Mouse (Mus musculus): ENCODE measurements around the gene Kif3a. TPM values are rescaled to one million over a fixed set of nuclear protein-coding genes. Genes with fewer than 3 reads are reported as not detected.

The Kif3a gene
- 3.4 and 3.6 TPM in 2 replicates for polyA plus RNA-seq (2012; rRNA removed)

DNA sequence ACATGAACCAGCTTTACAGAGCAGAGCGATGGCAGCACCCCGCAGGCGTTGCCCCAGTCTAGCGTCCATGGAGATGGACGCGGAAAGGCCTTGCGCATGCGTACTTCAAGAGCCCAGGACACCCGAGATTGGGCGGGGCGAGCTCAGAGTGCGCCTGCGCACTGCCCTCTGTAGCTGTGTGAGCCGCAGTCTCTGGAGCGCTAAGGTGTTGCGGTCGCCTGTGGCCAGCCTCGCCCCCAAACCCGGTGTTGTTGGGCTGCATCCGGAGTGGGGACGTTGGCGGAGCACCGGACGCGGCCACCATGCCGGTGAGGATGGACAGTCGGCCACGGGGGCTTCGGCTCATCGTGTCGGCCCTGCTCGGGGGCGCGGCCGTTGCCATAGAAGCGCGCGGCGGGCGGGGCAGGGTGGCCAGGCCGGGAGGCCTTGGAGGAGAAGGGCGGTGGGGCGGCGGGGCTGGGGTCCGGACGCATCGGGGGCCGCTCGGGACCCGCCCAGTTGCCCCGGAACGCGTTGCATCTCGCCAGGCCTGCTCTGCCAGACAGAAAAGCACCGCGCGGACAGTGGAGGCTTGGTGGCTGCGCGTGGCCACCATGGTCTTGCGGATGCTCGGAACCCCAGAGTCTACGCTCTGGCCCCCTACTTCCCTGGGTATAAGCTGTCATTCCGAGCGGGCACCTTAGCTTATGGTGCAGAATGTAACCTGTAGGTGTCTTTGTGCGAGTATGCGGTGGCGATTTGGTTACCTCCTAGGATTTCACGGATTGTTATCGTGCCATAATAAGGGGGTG lies at the start of gene Kif3a:
TSS of gene Kif3a (plus strand) at position 156 of the 791 bp plus-strand sequence.

DNA sequence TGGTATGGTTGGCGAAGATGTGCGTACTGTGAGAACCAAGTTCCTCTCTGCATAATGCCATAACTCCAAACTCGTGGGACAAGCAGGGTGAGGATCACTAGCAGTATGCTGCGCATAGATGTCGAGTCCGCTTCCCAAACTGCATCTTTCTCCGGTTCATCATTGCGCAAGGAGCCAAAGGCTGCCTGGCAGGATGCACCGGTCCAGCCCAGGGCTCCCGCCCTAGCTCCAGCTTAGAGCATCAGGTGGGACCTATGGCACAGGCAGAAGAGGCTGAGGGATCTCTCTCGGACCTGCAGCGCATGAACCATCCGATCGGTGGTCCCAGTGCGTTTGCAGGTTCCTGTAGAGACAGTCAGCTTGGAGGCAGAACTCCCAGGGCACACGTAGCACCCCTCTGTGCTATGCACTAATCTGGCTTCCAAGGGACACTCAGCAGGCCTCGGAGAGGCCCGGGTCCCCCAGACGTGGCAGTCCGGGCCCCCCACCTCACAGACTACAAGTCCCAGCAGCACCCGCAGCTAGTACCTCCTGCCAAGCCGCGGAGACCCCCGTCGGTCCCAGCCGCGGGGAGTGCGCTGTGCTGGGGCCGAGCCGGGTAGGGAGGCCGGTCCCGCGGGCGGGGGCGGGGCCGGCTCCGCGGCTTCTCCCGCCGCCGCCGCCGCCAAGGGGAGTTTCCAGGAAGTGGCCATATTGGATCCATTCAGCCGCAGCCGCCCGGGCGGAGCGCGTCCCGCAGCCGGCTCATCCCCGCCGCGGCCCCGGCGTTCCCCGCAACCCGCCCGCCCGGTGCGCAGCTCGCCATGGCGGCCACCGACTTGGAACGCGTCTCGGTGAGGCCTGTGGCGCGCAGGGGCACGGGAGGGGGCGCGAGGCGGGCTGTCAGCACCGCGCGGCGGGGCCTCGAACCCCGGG lies 47.7 kb upstream of the Kif3a start, which contains the start of gene Sept8:
TSS of gene Sept8 (plus strand) at position 51 of the 915 bp plus-strand sequence.

DNA sequence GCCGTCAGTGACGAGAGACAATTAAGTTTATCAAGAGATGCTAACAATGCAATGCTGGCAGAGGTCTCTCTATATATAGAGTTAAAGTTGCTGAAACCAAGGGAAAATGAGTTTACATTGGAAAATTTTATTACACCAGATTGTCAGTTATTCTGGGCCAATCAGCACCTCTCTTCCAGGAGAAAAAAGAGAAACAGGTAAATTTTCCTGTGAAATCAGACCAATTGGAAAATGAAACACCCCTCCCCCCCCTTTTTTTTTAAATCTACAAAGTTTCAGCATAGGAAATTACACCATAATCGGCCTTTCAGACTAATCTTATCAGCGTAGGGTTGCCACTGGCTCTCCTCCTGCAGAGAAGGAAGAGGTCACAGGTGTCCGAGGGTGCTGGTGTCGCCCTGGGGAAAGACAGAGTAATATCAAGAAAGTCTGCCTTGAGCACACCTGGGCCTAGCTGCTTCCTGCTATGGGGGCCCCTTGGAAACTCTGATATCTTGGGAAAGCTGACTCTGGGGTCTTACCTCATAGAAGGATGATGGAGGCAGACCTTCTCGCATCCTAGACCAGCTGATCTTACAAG lies 51.5 kb downstream of the Kif3a start, which contains the start of gene Il4:
TSS of gene Il4 (minus strand) at position 51 of the 580 bp plus-strand sequence.

DNA sequence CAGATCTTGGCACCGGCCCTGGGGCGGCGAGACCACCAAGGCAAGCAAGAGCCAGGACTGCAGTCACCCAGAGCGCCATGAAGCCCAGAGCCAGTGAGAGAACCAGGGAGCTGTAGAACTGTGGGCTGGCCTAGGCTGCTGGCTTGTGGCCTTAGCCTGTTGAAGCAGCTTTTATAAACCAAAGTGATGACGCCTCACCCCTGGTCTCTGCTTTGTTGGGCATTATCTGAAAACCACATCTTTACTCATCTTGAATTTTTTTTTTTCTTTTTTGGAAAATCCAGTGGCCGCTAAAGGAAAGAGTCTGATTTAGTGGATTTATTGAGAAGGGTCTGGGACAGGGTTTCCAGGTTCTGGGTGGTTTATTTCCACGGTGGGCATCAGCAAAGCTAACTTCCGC lies 67.4 kb downstream of the Kif3a start, which contains the start of gene Il13:
TSS of gene Il13 (minus strand) at position 147 of the 400 bp plus-strand sequence.

Other genes starting within 250 kb of the Kif3a start
- gene Zcchc10, start 242.7 kb upstream of the Kif3a start, polyA plus RNA-seq (2012; rRNA removed), result 8.7 and 9.4 TPM in 2 replicates
- 4.2 and 4.5 TPM in 2 replicates for gene Aff4, start 216.5 kb upstream of the Kif3a start, polyA plus RNA-seq (2012; rRNA removed)
- 13.7 and 15.8 TPM in 2 replicates for gene Leap2, start 144.2 kb upstream of the Kif3a start, polyA plus RNA-seq (2012; rRNA removed)
- gene Uqcrq, start 136.5 kb upstream of the Kif3a start, polyA plus RNA-seq (2012; rRNA removed), result 215 and 231 TPM in 2 replicates
- gene Gdf9, start 136.4 kb upstream of the Kif3a start, polyA plus RNA-seq (2012; rRNA removed), result 0.12 and 0.43 TPM in 2 replicates
- 0.11 and 0.18 TPM in 2 replicates for gene Gm10447, start 110.3 kb upstream of the Kif3a start, polyA plus RNA-seq (2012; rRNA removed)
- 1.2 and 1.3 TPM in 2 replicates for gene Shroom1, start 110.2 kb upstream of the Kif3a start, polyA plus RNA-seq (2012; rRNA removed)
- gene Gm9837, start 96.9 kb upstream of the Kif3a start, polyA plus RNA-seq (2012; rRNA removed), result not detected in 2 replicates
- 0.12 and 0.17 TPM in 2 replicates for gene Gm9945, start 87.2 kb upstream of the Kif3a start, polyA plus RNA-seq (2012; rRNA removed)
- gene Sowaha, start 87.1 kb upstream of the Kif3a start, polyA plus RNA-seq (2012; rRNA removed), result 11.3 and 16.0 TPM in 2 replicates
- gene Sept8, start 48.1 kb upstream of the Kif3a start, polyA plus RNA-seq (2012; rRNA removed), result 28.8 and 34.9 TPM in 2 replicates
- 0.09 and 0.29 TPM in 2 replicates for gene Il4, start 51.3 kb downstream of the Kif3a start, polyA plus RNA-seq (2012; rRNA removed)
- gene Il13, start 67.3 kb downstream of the Kif3a start, polyA plus RNA-seq (2012; rRNA removed), result 0.02 TPM in 1 of 2 replicates, not detected in the other
- 5.2 and 6.0 TPM in 2 replicates for gene Rad50, start 139.9 kb downstream of the Kif3a start, polyA plus RNA-seq (2012; rRNA removed)
- gene Il5, start 153.4 kb downstream of the Kif3a start, polyA plus RNA-seq (2012; rRNA removed), result 0.02 TPM in 1 of 2 replicates, not detected in the other
- 8.5 and 9.3 TPM in 2 replicates for gene Irf1, start 202.6 kb downstream of the Kif3a start, polyA plus RNA-seq (2012; rRNA removed)
- 0.05 TPM in 1 of 2 replicates, not detected in the other for gene Gm17334, start 205.8 kb downstream of the Kif3a start, polyA plus RNA-seq (2012; rRNA removed)

Measured in liver, embryonic 14 days (tissue).